Comparison of ENCODE assay signal across 8 mouse cellular contexts in genomic region chr3:89250435-89251040, GRCm38 (mm10). TPM values are rescaled to one million over a fixed set of nuclear protein-coding genes. Genes with fewer than 3 reads are reported as not detected.
DNase-seq lines count a peak whose midpoint lies in the region; ATAC-seq lines count a peak whose summit lies in the region.

No protein-coding gene starts in this region.

- peaks cover 48% of the 10 kb centered on the region for H3K4me1 ChIP-seq in liver, embryonic 12.5 days

- no peak overlapping the region for H3K4me2 ChIP-seq in liver, embryonic 12.5 days

- WGBS in liver, embryonic 12.5 days (ENCODE audit: insufficient replicate concordance): 14% methylated on average over 7 of the region's 7 CpGs

- ATAC-seq in liver, embryonic 12.5 days: no peak

- no peak overlapping the region for H3K4me3 ChIP-seq in liver, embryonic 12.5 days

- H3K27ac ChIP-seq in liver, embryonic 12.5 days: no peak overlapping the region

- no peak overlapping the region for H3K9ac ChIP-seq in liver, embryonic 12.5 days

- peaks cover 43% of the 10 kb centered on the region for H3K27me3 ChIP-seq in liver, embryonic 12.5 days (replicated peaks)
- H3K27me3 ChIP-seq in splenic B cell, adult 2 months (ENCODE audit: control insufficient read depth, insufficient read depth, low read length, poor library complexity, severe bottlenecking): no peaks in the 10 kb centered on the region

- peaks cover 18% of the 10 kb centered on the region for H3K36me3 ChIP-seq in liver, embryonic 12.5 days
- peaks cover 4% of the 10 kb centered on the region; the same call in 1 of the 2 replicates for H3K36me3 ChIP-seq in splenic B cell, adult 2 months (ENCODE audit: control insufficient read depth, insufficient read depth, low read length, poor library complexity, severe bottlenecking)

- peak; percentile 60 for DNase-seq in liver
- DNase-seq in Muller cell, postnatal 12 days (ENCODE audit: inconsistent ontology term): peak; percentile 40
- DNase-seq in embryo, embryonic 11 days: peak; percentile 80
- DNase-seq in heart, postnatal 4 days: peak; percentile 78
- DNase-seq in lung, adult 18-20 months: peak; percentile 85 to 87
- peak; percentile 86 for DNase-seq in splenic B cell, adult 2 months (ENCODE audit: low read depth, low spot score)
- no peak for DNase-seq in frontal cortex, postnatal 36 days (ENCODE audit: low spot score in 2 of 2)

- H3K9me3 ChIP-seq in liver, embryonic 12.5 days (replicated peaks): no peaks in the 10 kb centered on the region

RNA-seq across cellular contexts. Expression of gene Trim46, which starts 4.4 kb away (rescaled TPM):
- 0.31 and 0.38 TPM in 2 replicates for polyA plus RNA-seq in liver, embryonic 12.5 days (2016; fragmentation: Nextera tagmentation; extraction: Ambion mirVana)
- 1 to 10 TPM; 1.3 to 1.6 TPM for total RNA-seq in heart, postnatal 4 days (2021)

RNA-seq across cellular contexts. Expression of gene Krtcap2, which starts 4.8 kb away (rescaled TPM):
- 170 and 187 TPM in 2 replicates for polyA plus RNA-seq in liver, embryonic 12.5 days (2016; fragmentation: Nextera tagmentation; extraction: Ambion mirVana)
- total RNA-seq in heart, postnatal 4 days (2021): 100 to 1,000 TPM; 100 to 104 TPM

RNA-seq across cellular contexts. Expression of gene Dpm3, which starts 8.6 kb away (rescaled TPM):
- 72.3 and 73.6 TPM in 2 replicates for polyA plus RNA-seq in liver, embryonic 12.5 days (2016; fragmentation: Nextera tagmentation; extraction: Ambion mirVana)
- 10 to 100 TPM; 51.6 to 61.0 TPM for total RNA-seq in heart, postnatal 4 days (2021)

RNA-seq across cellular contexts. Expression of gene Slc50a1, which starts 19.8 kb away (rescaled TPM):
- polyA plus RNA-seq in liver, embryonic 12.5 days (2016; fragmentation: Nextera tagmentation; extraction: Ambion mirVana): 19.3 and 21.6 TPM in 2 replicates
- total RNA-seq in heart, postnatal 4 days (2021): 10 to 100 TPM; 24.9 to 28.0 TPM

RNA-seq across cellular contexts. Expression of gene Muc1, which starts 21.7 kb away (rescaled TPM):
- polyA plus RNA-seq in liver, embryonic 12.5 days (2016; fragmentation: Nextera tagmentation; extraction: Ambion mirVana): 0.13 TPM in 1 of 2 replicates, not detected in the other
- under 1 TPM; 0.61 to 0.74 TPM for total RNA-seq in heart, postnatal 4 days (2021)

Comparison
In these comparisons a context has a peak if more than half of its experiments do, and no peak if none do; other contexts are left out.
1. DNase-seq: peak in liver (single experiment), Muller cell, postnatal 12 days (single experiment), embryo, embryonic 11 days (single experiment), heart, postnatal 4 days (single experiment), lung, adult 18-20 months (2 of 2) and splenic B cell, adult 2 months (single experiment); none in frontal cortex, postnatal 36 days (0 of 2).